8 mouse cellular contexts compared by ENCODE assay signal in the genomic region with DNA sequence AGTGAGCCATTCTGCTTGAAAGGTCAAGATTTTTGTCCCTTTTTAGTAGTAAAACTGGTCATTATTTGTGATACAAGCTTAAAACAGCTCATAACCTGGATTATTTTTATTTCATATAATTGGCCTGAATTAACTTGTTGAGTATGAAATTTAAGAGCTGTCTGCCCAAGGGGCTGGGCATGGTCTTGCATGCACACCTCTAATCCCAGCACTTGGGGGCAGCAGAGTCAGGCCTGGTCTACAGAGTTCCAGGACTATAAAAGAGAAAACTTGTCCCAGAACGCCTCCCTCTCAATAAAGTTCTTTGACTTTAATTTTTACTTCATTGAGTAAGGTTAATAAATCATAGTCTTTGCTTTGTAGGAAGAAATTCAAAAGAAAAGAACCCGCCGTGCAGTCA. TPM values are rescaled to one million over a fixed set of nuclear protein-coding genes. Genes with fewer than 3 reads are reported as not detected.
DNase-seq lines count a peak whose midpoint lies in the region; ATAC-seq and TF ChIP-seq lines count a peak whose summit lies in the region.

No protein-coding gene starts in this region.

- no peak overlapping the region for H3K4me2 ChIP-seq in liver, postnatal 0 days (ENCODE audit: low read depth, low read length)

- peaks cover 11% of the 10 kb centered on the region for H3K4me1 ChIP-seq in liver, postnatal 0 days (ENCODE audit: insufficient read depth)

- H3K4me3 ChIP-seq in liver, postnatal 0 days (ENCODE audit: low read depth, low read length) = no peak overlapping the region

- peak; percentile 71 for TF ChIP-seq CTCF in liver, postnatal 0 days (IDR thresholded peaks at IDR 0.05; ENCODE audit: low read depth)

- no peaks in the 10 kb centered on the region for H3K9me3 ChIP-seq in liver, postnatal 0 days (ENCODE audit: low read length)

- H3K27me3 ChIP-seq in liver, postnatal 0 days (ENCODE audit: insufficient read depth, low read length) = no peaks in the 10 kb centered on the region

- 81% methylated on average over 3 of the region's 3 CpGs for WGBS in liver, postnatal 0 days (ENCODE audit: insufficient replicate concordance)

- H3K9ac ChIP-seq in liver, postnatal 0 days (replicated peaks) = no peak overlapping the region

- H3K27ac ChIP-seq in liver, postnatal 0 days (ENCODE audit: low read depth) = no peak overlapping the region

- TF ChIP-seq EP300 in liver, postnatal 0 days (IDR thresholded peaks at IDR 0.05; ENCODE audit: low read depth) = no peak

- H3K36me3 ChIP-seq in liver, postnatal 0 days (replicated peaks; ENCODE audit: insufficient read depth, low read length) = peaks cover 38% of the 10 kb centered on the region

- ATAC-seq in liver, postnatal 0 days = no peak

- DNase-seq in gastrocnemius, adult 18-20 months (ENCODE audit: low spot score) = peak; percentile 30
- no peak for DNase-seq in gastrocnemius, postnatal 25 days
- peak; percentile 28 for DNase-seq in right cerebral cortex, postnatal 14 days
- no peak for DNase-seq in right cerebral cortex, postnatal 36 days (ENCODE audit: low spot score in 2 of 2)
- DNase-seq in embryo, embryonic 11 days = peak; percentile 70
- DNase-seq in liver, postnatal 0 days = peak; percentile 57
- DNase-seq in thymus, postnatal 25 days = peak; percentile 61
- no peak for DNase-seq in ovary, adult 18-20 months (ENCODE audit: low spot score)

RNA-seq across cellular contexts. Expression of gene Rpl24, which starts 3.1 kb away (rescaled TPM):
- total RNA-seq in gastrocnemius, adult 18-20 months (2021) = 100 to 1,000 TPM; 638 to 646 TPM
- 100 to 1,000 TPM; 523 to 572 TPM for total RNA-seq in gastrocnemius, postnatal 25 days (2021)
- polyA plus RNA-seq in liver, postnatal 0 days (2015; fragmentation: Nextera tagmentation; extraction: Ambion mirVana) = 446 and 482 TPM in 2 replicates

RNA-seq across cellular contexts. Expression of gene Zbtb11, which starts 4.5 kb away (rescaled TPM):
- total RNA-seq in gastrocnemius, adult 18-20 months (2021) = 10 to 100 TPM; 10.1 to 12.9 TPM
- 1 to 10 TPM; 9.3 to 9.6 TPM for total RNA-seq in gastrocnemius, postnatal 25 days (2021)
- 5.3 and 6.0 TPM in 2 replicates for polyA plus RNA-seq in liver, postnatal 0 days (2015; fragmentation: Nextera tagmentation; extraction: Ambion mirVana)

RNA-seq across cellular contexts. Expression of gene Cep97, which starts 34.5 kb away (rescaled TPM):
- total RNA-seq in gastrocnemius, adult 18-20 months (2021) = 1 to 10 TPM; 5.9 to 6.4 TPM
- total RNA-seq in gastrocnemius, postnatal 25 days (2021) = 1 to 10 TPM; 4.1 to 5.7 TPM
- polyA plus RNA-seq in liver, postnatal 0 days (2015; fragmentation: Nextera tagmentation; extraction: Ambion mirVana) = 2.4 and 2.7 TPM in 2 replicates

Comparison
In these comparisons a context has a peak if more than half of its experiments do, and no peak if none do; other contexts are left out.
1. DNase-seq: peak in gastrocnemius, adult 18-20 months (single experiment), right cerebral cortex, postnatal 14 days (single experiment), embryo, embryonic 11 days (single experiment), liver, postnatal 0 days (single experiment) and thymus, postnatal 25 days (single experiment); none in gastrocnemius, postnatal 25 days (single experiment), right cerebral cortex, postnatal 36 days (0 of 2) and ovary, adult 18-20 months (single experiment).